Mouse (Mus musculus): ENCODE measurements at regions not wholly inside any gene's neighbourhood (a gene's known extent, or its start where the extent isn't known, plus 50 kb on each side); places are given as distances from the start of the nearest gene placed in this dataset.

DNA sequence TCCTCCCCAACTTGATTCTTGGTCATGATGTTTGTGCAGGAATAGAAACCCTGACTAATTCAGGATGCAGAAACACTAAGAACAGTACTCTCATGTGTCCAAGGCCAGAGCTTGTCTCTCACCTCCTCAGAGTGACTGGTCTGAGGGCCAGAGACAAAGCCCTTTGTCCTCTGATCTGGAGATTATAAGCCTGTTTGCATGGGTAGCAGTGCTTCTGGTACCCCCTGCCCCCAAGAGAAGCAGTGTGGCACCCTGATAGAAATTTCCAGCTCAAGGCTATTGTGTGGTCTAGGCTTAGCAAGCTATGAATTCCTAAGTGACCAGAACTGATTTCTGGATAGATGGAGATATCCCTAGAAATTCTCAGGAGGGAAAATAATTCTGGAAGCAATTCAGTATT lies 380.2 kb downstream of the Cd83 start:
- TF ChIP-seq MAX (IDR thresholded peaks at IDR 0.05) (no peak), CTCF (IDR thresholded peaks at IDR 0.05; ENCODE audit: control insufficient read depth, insufficient read depth, insufficient read length) (no peak), MYOD1 (IDR thresholded peaks at IDR 0.05; ENCODE audit: control insufficient read depth, insufficient read length, low read depth) (no peak), MYOG (IDR thresholded peaks at IDR 0.05; ENCODE audit: control insufficient read depth, extremely low read depth, insufficient read length) (no peak)

All from C2C12 (cell line).